Mouse (Mus musculus) thymus, adult 18-20 months (tissue): ENCODE measurements around the gene St6galnac3.

ENCODE experiments used
- DNase-seq, 2 experiments: peaks; one replicate each; pipeline ENCODE4 v3.0.0; 2022; ENCODE audit warnings: mixed read lengths in 2 of 2

The St6galnac3 gene

GRCm38 (mm10) chr3:153733364-153734159, 8.6 kb upstream of the St6galnac3 start:
- no peak for DNase-seq

- DNase-seq, result no peak
These were observed 7.8 kb upstream of the St6galnac3 start for GRCm38 (mm10) chr3:153732749-153733148.

GRCm38 (mm10) chr3:153732035-153732434, 7.1 kb upstream of the St6galnac3 start:
- no peak for DNase-seq

DNA sequence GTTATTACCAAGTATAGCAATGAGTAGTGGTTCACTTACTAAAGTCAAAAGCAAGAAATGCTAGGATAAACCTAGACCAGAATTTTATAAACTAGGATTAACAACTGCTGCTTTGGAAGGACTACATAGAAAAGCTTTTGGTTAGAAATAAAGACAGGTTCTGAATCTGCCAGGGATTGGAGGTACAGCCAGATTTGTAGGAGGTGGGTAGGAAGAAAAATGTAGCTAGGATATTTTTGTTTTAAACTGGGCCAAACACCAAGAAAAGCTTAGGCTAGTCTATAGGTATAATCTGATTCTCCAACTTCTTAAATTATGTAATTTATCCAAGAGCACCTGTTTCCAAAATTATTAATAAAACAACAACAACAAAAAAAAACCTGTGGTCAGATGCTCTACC, 3.6 kb upstream of the St6galnac3 start:
- DNase-seq, result no peak

DNA sequence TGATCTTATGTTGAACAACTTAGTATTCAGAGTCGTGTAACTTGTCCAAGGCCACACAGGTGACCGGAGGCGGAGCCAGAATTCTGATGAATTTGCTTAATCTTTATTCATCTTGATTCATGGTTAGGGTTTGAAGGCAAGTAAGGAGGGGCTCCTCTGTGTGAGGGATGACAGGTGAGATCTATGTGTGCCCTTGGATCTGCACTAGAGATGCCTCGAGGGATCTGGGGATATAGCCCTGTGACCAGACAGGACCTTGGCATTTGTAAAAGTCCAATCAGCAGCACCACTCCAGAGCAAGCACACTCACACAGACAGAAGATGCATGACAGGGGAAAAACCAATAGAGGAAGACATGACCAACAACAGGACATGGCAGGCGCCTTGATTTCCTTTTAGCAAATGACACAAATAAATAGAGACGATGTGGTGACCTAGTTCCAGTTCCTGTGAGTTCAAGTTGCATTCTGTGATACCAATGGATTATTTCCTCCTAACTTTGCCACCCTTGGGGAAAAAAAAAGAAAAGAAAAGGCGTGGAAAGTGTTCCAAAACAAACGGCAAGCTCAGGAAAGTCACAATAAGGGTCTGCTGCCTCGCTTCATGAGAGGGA, 1.4 kb downstream of the St6galnac3 start:
- no peak for DNase-seq

- DNase-seq, result no peak
These were observed 3.4 kb downstream of the St6galnac3 start for GRCm38 (mm10) chr3:153721525-153721924.

DNA sequence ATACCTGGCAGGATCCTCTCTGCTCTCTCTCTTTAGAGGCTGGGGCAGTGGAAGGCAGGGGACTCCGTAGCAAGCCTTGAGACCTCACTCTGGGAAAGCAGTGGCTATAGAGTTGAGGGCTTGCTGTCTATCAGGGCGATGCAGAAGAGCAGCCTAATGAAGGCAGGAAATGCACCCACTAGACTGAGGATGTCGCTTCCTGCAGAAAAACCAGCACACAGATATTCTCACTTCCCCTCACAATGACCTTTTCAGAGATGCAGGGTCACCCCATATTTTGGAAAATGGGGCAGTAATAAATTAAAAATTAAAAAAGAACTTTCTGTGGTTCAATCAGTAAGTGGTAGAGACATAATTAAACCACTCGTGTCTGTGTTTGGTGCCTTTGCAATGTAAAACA, 4.1 kb downstream of the St6galnac3 start:
- no peak for DNase-seq

- DNase-seq, result no peak
These were observed 4.7 kb downstream of the St6galnac3 start for GRCm38 (mm10) chr3:153720296-153720695.

DNA sequence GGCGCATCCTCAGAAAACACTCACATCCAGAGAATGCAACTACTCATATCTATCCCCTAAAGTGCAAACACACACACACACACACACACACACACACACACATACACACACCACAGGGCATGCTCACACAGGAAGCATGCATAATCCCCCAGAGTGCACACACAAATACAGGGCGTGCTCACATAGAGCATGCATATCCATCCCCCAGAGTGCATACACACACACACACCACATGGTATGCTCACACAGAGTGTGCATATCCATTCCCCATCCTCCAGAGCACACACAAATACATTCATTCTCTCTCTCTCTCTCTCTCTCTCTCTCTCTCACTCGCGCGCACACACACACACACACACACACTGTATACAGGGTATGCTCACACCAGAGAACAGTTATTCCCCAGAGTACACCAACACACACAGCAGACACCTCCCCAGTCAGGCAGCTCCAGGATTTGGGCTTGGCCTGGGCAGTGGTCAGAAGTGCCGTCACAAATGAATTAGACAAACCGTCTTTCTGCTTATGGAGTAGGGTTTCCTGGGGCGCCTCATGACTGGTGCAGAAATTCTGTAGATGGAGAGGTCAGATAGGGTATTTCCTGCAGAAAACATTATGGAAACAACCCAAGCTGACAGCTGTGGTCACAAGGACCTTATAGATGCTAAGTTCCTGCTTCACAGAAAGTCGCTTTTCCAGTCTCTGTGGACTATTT, 5.6 kb downstream of the St6galnac3 start:
- DNase-seq, result no peak

DNA sequence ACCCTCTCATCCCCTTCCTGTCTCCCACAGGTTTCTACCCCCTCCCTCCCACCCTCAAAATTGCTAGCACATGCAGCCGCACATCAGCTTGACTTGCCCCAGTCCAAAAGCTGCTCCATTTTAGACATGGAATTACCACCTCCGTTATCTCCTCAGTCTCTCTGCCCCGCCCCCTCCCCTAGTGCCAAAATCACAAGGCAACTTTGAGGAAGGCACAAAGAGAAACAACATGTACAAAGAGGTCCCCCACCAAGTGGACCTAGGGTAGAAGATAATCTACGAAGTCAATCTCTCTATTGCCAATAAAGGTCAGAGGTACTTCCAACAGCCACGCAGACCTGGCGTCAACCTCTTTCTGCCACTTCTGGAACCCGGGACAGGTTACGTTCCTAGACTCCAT, 6.2 kb downstream of the St6galnac3 start:
- no peak for DNase-seq

DNA sequence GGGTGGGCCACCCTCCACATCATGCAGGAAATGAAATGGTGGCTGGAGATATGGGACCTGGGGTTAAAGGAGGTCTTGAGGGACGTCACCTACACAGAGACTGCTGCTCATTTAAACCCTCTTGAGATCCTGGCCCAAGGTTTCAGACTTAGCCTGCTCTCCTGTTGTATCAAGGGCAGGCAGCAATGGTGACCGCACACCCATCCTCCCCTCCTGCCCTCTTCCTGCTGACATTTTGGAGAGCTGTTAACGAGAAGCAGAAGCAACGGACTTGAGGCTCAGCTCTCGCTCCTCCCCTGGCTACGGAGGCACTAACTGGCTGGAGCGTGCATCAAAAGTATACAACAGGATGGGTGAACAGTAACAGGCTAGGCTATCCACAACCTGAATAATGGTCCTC, 7.2 kb downstream of the St6galnac3 start:
- no peak for DNase-seq

DNA sequence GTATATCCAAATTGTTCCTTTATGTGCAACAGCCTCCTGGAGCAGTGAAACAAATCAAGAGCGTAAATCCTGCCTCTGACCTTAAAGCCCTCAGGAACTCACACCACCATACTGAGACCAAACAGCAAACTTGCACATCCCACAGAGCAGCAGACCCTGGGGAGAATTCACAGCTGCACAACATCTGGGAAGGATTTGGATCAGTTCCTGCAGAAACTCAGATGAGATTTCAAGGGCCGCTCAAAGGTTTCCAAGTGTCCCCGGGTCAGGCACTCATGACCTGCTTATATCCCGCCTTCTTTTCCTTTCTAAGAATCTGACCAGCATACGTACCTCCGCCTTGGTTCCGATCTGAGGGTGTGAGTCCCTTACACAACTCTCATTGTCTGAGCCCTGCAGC, 9.3 kb downstream of the St6galnac3 start:
- DNase-seq, result no peak

GRCm38 (mm10) chr3:153710545-153710944, 14.4 kb downstream of the St6galnac3 start:
- no peak for DNase-seq

GRCm38 (mm10) chr3:153707687-153708086, 17.3 kb downstream of the St6galnac3 start:
- no peak for DNase-seq

DNA sequence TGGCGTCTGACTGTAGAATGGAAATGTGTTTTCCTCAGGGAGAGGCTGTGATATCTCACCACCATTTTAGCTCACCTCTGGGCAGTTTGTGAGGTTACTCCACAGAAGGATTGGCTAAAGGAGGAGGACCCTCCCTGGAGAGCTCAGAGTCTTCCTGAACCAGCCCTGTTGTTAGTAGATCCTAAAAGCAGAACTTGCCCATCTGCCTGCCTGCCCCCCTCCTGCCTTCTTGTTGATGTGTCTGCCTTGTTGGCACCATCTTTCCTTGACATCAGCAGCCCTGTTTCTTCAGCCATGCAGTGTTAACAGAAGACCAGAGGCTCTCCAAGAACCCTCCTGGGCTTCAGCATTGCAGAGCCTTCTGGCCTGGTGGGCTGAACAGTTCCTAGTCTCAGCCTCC, 18.1 kb downstream of the St6galnac3 start:
- no peak for DNase-seq

- no peak for DNase-seq
These were observed 22.9 kb downstream of the St6galnac3 start for GRCm38 (mm10) chr3:153701752-153702740.

DNA sequence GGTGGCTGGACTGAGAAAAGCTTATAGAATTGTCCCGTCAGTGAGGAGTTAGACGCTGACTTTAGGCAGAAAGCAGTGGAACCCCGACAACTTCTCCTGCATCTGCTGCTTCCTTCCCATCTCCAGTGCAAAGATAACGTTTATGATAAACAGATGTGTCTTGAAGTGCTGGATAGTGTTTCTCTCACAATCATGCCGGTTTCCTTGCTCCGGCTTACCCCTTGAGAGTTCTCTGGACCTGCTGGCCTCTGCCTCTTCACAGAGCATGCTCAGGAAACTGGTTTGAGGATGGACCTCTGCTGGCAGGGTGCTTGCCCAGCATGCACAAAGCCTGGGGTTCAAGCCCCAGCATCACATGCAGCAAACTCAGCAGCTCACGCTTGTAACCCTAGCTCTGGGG, 23.8 kb downstream of the St6galnac3 start:
- no peak for DNase-seq

DNA sequence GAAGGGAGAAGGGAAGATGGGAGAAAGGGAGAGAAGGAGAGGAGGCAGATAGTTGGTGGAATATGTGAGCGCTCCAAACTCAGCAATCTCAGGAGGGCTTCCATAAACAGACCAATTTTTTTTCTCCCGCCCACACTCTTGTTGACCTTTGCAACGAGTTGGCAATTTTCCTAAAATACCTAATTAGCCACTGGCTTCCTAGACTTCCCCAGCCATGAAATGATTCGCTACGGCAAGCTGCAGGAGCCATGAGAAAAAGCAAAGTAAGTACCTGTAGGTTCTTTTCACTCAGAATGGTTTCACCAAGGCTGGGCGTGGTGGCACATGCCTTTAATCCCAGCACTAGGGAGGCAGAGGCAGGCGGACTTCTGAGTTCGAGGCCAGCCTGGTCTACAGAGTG, 25.9 kb downstream of the St6galnac3 start:
- DNase-seq, result no peak

GRCm38 (mm10) chr3:153692978-153693377, 32.0 kb downstream of the St6galnac3 start:
- DNase-seq, result no peak

- no peak for DNase-seq
These were observed 32.7 kb downstream of the St6galnac3 start for GRCm38 (mm10) chr3:153692206-153692813.

GRCm38 (mm10) chr3:153691537-153691936, 33.4 kb downstream of the St6galnac3 start:
- DNase-seq, result no peak

DNA sequence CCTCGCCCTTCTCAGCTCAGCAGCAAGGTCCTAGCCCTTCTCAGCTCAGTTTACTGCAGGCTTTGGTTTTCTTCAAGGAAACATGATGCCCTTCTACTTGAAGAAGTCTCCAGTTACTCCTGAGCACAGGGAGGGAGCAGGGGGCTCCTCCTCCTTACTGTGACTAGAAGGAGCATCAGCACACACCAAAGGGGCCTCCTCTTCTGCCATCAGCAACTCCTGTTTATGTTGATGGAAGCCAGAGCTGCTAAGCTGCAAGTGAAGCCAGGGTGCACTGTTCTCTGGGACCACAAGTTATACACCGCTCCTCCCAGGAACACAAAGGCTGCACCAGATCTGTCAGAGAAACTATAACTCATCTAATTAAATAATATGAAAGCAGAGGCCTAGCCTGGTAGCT, 34.4 kb downstream of the St6galnac3 start:
- no peak for DNase-seq
